Mouse (Mus musculus) ovary, postnatal 10 days (tissue): ENCODE measurements around the gene Dnaaf3.
A peak's percentile ranks its signal among the peaks of the same experiment; 100 is the strongest.

ENCODE experiments used
- DNase-seq: peaks from one replicate; pipeline ENCODE4 v3.0.0; 2022; ENCODE audit warnings: low spot score

The Dnaaf3 gene

DNA sequence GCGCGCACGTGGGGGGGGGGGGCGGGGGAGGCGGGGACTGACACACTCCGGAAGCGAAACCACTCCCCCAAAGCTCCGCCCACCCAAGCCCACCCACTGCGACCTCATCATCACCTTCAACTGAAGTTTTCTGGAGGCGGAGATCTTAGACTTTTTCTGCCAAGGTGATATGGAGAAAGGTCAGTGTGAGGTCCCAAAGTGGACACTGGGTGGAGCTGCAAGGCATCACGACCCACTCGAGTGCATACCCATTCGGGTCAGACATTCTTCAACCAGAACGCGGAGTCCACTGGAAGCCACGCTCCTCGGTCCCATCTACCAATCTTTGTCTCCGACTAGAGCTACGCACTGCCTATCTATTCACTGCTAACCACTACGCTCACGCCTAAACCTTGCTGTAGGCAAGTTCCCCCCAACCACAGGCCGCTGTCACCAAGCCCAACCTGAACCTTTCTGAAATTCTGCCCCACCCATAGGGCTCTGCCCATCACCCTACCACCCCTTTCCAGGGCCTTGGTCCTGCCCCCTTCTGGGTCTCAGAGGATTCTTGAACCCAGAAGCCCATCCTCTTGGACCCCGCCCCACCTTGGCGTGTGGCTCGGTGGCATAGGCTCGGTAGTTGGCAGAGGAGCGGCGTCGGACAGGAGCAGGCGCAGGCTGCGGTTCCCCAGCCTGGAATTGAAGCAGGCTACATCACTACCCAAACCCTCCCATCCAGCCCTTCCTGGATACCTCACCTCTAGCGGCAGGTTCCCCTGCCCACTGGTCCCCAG, 10.8 kb downstream of the Dnaaf3 start:
- no peak for DNase-seq

DNA sequence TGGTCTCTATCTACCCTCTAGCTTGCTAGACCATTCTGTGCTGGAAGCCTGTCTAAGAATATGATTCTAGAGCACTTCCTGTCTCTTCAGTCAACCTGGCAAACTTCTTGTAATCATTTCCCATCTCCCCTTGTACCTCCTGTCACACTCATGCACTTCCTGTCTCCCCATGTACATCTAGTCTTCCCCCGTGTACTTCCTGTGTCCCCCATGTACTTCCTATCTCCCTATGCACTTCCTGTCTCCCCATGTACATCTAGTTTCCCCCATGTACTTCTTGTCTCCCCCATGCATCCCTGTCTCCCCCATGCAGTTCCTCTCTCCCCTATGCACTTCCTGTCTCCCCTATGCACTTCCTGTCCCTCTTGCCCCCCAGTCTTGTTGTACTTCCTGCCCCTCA, 13.8 kb downstream of the Dnaaf3 start:
- DNase-seq = no peak

DNA sequence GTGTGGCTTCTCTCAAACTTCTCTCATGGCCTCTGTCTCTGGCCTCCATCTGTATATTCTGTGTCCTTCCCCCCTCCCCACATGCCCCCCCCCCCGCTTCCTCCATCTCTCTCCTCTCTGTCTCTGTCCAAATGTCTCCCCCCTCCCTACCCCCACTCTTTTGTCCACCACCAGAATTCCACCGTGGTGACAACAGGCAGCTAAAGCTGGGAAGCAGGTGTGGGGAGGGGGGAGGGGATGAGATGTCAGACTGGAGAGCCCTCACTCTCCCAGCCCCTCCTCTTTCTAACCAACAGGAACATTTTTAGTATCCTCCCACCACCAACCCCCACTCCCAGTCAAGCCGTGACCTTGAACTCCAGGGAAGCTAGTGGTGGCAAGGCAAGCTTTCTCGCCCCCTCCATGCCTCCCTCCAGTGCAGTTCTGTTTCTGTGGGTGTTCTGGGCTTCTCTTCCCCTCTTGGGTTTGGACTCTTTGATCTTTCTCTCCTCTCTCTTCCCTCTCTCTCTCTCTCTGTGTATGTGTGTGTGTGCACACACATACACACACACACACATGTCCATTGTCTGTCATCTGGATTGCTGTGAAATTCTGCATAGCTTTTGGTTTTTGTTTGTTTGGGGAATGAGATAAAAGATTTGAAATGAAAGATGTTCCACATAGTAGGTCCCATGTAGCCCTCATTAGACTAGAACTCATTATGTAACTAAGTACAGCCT, 15.8 kb downstream of the Dnaaf3 start, which contains the start of gene Tnnt1:
Gene Tnnt1 (minus strand): TSS at position 51 of the 719 bp plus-strand sequence.
- DNase-seq = no peak

DNA sequence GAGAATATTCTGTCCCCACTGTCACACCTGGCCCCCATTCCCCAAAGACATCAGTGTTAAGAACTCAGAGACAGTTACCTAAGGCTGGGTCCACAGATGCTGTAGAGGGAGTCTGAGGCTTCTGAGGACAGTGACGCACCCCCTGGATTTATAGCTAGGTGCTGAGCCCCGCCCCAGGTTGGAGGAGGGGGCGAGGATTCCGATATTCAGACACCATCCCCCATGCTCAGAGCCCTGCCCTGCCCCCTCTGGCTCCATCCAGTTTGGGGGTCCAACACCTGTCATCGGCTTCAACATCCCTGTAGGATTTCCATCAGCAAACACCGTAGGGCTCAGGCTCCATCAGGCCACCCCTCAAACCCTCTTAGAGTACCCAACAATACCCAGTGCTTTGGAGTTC, 16.4 kb downstream of the Dnaaf3 start:
- no peak for DNase-seq

DNA sequence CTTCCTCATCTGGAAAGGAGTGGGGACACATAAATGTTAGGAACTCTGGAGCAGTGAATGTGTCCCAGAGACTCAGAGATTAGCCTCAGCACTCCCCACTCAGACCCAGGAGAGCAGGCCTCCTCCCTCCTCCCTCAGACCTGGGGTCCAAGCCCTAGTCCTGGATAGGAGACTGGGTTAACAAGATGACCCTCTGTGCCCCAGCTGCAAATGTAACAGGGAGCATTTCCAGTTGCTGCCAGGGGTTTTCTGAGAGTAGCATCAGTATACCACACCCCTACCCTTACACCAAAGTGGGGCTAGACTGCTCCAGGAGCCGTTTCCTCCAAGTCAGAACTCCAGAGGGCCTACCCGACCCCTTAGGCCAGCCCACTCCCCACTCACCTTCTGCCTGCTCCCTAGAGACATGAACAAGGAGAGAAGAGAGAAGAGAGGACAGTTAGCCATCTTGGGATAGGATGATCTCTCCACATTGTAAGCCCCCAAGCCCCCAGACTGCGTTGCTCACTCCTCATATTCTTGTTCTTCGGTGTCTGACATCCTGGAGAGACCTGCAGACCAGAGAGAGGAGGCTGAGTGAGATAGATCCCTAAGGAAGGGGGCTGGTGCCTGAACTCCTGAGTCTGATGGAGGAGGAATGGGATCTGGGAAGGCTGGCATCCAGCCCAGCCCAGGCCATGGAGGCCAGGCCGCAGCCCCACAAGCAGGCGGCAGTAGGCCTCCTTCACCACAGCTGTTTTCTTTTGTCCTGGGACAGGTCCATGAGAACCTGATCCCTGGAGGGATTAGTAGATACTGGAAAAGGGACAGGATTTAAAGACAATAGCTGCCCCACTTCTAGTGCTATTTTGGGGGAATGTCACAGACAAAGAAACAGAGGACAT, 18.2 kb downstream of the Dnaaf3 start:
- DNase-seq = no peak

DNA sequence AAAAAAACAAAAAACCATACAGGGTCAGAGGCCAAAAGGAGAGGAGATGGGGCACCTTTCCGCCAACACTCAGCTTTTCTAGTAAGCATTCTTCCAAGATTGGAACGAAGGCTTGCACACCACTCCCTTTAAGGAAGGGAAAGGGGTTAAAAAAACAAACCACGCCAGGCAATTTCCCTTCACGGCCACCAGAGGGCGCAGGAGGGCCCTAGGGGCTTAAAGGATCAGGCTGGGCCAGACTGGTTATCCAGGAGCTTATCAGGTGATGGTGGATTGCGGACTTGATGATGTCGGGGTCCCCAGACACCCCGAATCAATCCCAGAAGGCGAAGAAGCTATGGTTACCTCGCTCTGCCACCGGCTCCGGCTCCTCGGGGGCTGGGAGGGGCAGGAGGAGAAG, 19.0 kb downstream of the Dnaaf3 start:
- DNase-seq = no peak

DNA sequence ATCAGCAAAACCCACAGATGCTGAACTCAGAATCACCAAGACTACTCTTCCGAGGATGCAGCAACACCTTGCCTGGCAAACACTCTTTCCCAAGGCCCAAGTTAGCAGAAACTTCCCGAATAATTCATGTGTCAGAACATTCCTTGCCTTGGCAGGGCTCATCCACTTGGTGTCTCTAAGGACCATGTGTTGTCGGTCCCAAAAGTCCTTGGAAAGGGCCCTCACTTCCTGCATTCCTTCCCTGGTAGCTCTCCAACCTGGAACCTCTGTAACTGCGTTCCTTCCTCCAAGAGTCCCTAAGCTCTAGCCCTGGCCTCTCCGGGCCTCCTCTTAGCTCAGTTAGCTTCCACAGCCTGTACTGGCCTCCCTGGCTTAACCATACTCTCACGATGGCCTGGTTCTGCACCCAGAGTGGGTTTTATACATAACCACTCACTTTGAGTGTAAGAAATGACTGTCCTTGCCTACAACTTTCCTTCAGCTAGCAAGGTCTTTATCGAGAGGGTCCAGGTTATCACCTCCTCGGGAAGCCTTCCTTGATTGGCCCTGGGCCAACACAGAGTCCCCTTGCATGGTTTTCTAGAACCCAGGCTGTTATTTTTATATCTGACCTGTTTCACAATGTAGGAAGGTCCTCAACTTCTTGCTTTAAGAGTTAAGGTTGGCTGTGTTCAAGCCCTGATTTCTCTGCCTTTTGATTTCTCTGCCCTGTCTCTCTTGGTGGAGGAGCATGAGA, 20.6 kb downstream of the Dnaaf3 start:
- no peak for DNase-seq

DNA sequence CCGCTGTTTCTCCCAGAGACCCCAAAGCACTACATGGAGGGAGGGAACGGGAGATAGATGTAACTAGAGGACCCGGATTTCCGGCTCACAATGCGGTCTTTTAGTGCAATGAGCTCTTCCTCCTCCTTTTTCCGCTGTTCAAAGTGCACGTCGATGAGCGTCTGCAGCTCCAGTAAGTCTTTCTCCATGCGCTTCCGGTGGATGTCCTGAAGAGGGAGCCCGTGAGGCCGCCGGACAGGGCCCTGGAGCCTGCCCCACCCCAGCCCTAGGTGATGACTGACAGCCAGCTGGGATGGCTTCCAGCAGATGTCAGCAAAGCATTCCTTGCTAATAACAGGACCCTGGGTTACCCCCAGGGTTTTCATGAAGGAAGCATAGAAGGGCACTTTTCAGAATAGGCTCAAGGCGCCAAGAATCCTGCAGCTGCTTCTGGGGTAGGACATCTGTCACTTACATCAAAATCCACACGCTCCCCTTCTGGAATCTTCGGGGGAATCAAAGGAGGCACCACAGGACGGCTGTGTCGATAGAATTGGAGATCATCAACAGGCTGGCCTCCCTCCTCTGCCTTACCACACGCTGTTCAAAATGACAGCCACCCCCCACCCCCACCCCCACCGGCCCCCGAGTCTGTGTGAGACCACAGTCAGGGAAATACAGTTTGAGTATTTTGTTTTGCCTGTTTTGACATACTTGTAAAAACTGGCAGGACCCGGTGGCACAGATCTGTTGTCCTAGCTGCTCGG, 22.2 kb downstream of the Dnaaf3 start:
- no peak for DNase-seq

DNA sequence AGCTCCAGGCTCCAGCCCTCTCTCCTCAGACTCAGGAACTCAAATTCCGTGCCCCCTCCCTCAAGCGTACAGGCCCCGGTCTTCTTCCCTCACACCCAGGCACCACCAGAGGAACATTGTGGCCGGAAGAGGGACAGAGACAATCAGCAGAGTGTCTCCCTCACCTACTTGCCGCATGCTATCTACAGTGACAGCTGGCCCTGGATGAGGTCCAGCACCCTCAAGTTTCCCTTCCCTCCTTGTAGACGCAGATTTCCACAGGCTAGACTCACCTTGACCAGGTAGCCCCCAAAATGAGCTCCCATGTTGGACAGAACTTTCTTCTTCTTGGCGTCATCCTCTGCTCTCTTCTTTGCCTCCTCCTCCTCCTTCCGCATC, 23.5 kb downstream of the Dnaaf3 start:
- no peak for DNase-seq

DNA sequence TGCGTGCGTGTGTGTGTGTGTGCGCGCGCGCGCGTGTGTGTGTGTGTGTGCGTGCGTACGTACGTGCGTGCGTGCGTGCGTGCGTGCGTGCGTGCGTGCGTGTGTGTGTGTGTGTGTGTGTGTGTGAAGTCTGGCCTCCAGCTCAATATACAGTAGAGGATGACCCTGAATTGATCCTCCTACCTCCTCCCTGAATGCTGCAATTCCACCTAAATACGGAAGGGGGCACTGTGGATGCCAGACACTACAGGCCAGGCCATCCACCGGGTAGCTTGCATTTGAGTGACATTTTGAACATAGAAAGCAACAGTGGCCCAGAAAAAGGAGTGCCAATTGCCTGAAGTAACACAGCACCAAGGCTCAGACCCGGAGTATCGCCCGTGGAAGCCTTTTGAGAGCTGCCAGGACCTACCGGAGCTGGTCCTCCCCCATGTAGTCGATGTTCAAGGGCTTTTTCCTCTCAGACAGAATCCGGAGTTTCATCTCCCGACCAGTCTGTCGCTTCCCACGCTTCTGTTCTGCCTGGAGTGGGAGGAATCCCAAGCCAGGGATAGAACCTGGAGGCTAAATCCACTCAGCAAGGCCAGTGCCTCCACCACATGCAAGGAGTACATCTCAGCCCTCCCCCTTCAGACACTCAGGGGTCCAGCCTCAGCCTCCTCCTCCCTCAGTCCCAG, 24.1 kb downstream of the Dnaaf3 start:
- no peak for DNase-seq

DNA sequence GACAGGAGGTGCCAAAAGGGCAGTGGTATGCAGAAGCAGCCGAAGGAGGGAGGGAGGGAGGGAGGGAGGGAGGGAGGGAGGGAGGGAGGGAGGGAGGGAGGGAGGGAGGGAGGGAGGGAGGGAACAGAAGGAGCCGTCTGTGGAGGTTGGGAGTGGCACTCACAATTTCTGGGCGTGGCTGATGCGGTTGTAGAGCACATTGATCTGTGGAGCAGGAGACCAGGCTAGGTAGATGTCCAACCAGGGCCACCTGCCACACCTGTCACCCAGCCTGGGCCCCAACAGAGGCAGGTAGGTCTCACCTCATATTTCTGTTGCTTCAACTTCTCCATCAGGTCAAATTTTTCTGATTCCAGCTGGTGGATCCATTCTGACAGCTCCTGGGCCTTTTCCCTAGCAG, 25.0 kb downstream of the Dnaaf3 start:
- no peak for DNase-seq

DNA sequence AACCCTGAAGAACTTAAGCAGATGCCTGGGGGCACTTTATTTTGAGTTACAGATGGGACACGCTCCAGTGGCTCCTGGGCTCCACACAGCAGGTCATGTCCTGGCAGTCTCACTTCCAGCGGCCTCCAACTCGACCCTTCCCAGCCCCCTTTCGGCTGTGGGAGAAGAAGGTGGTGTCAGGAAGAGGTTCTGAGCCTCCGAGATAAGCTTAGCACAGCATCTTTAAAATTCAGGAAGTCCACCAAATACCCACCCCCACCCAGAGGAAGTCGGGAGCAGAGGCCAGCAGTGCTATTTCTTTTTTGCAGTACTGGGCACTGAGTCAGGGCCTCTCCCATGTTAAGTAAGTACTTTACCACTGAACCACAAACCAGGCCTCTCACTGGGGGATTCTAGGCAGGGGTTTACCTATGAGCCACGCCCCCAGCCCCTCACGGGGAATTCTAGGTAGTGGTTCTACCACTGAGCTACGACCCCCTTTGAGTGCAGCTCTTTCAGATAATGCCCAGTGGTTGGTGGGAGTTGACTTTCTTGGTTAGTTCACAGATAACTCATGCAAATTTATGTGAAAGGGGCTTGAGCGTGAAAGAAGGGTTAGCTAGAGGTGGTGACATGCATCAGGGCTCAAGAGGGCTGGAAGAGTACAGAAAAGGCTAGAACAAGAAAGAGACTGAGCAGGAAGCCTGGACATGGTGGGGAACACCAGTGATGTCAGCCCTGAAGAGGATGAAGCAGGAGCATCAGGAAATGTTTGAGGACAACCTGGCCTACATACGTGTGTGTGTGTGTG, 27.4 kb downstream of the Dnaaf3 start:
- no peak for DNase-seq

DNA sequence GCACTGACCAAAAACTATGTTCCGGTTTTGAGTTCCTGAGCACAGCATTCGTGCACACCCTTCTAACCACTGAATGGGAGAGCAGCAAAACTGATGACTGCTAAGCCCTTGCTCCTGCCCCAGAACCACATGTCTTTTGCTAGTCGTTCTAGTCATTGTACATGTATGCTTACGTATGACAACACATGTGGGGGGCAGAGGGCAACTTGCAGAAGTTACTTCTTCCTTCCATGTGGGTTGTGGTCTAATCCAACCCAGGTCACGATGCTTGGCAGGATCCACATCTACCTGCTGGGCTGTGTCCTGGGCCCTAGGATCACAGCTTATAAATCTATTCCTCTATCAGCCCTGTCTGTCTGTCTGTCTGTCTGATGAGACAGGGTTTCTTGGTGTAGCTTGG, 28.4 kb downstream of the Dnaaf3 start:
- no peak for DNase-seq

DNA sequence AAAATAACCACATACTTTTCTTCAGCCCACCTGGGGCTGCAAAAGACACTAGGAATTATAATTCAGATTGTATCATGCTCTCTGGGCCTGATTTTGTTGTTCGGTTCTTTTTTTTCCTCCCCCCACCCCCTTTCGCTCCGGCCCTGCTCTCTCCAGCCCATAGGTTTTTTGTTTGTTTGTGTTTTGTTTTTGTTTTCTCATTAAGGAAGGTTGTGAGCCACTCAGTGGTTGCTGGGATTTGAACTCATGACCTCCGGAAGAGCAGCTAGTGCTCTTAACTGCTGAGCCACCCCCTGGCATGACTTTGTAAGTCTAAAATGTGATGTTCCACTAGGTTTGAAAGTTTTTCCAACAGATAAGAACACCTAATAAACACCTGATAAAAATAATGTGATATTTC, 29.2 kb downstream of the Dnaaf3 start:
- DNase-seq = no peak

DNA sequence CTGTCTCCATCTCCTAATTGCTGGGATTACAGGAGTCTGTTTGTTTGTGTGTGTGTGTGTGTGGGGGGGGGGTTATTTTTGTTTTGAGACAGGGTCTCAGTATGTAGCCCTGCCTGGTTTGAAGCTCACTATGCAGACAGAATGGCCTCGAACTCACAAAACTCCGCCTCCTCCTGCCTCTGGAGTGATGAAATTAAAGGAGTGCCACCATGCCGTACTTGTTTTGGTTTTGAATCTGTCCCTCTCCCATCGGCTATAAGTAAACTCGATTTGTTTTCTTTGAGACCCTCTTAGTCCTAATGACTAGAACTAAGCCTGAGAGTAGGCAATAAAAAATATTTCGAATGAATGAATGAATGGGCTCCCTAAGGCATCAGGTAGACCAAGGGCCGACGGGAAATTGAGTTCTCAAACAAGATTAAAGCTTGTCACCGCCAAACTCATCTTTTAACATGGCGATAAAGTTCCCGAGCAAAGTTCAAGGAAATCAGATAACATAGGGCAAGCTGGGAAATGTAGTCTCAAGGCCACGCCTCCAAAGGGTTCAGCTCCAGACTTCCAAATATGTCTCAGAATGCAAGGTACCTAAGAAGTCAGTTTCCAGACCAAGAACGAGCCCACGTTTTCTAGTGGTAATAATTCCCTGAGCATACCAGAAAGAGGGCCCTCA, 29.7 kb downstream of the Dnaaf3 start:
- DNase-seq = no peak

DNA sequence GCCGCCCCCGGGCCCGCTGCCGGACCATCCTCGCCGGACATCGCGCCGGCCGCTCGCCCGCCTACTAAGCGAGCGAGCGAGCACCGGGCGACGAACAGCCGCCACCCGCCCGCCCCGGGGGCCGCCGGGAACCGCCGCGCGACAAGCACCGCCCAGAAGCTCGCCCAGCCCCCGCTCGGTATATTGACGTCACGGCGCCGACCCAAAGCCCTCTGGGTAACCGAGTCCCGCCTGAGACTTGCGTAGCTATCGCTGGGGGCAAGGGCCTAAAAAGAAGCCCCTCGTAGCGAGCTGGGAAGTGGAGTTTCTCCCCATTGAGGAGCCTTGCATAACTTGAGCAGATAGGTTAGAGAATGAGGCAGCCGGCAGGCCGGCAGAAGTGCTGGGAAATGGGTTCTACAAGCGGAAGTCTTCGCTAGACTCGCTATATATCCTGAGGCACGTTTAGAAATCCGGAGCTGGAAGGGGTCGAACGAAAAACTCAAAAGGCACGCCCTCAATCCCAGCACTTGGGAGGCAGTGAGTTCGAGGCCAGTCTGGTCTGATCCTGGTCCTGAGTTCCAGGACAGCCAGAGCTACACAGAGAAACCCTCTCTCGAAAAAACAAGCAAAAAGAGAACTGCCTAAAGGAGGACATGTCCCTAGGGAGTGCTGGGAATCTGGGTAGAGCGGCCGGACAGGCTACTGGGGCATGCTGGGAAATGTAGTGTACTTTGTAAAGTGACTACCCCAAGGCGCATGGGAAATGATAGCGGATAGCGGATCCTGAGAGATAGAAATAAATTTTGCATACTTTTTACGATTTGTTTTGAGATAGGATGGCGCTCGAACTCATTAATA, 30.5 kb downstream of the Dnaaf3 start, which contains the start of gene Ppp1r12c:
Gene Ppp1r12c (minus strand): TSS at position 123 of the 840 bp plus-strand sequence.
- DNase-seq = peak; percentile 93

DNA sequence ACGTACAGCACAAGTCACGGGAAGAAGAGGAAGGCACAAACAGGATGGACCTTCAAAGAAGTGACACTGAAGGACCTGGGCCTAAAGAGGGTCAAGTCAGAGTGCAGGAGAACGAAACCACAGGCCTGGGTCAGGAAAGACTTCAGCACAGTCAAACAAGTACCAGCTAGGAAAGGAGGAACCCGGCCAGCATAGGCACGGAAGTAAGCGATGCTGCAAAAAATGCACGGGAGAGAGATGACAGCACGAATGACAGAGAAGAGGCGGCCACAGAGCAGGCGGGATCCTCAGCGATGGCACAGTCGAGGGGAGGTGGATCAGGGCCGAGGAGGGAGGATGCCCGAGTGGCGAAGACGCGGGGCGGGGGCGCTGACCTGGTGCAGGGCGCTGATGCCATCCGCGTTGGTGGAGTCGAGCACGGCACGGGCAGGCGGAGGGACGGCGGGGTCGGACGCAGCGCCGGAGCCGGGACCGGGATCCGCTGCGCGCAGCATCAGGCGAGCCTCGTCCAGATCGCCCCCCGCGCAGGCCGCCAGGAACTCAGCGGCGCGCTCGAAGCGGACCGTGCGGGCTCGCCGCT, 31.3 kb downstream of the Dnaaf3 start:
- no peak for DNase-seq

DNA sequence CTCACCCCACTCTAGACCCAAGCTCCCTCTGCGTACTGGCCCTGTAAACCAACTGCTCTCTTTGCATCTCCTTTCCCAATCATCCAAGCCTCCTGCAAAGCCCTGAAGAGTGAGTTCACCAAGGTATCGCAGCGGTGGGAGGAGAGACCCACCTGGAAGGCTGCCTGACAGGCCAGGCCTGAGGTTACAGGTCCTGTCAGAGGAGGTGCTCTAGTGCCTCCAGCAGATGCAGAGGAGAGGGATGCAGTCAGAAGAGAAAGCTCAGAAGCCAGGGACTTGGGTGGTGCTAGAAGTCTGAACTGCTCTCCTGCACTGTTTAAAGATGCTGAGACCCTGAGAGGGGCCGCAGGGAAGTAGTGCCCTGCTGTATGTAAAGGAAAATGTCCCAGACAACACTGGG, 33.2 kb downstream of the Dnaaf3 start:
- DNase-seq = no peak
